7 mouse cellular contexts compared by ENCODE assay signal in the genomic region with DNA sequence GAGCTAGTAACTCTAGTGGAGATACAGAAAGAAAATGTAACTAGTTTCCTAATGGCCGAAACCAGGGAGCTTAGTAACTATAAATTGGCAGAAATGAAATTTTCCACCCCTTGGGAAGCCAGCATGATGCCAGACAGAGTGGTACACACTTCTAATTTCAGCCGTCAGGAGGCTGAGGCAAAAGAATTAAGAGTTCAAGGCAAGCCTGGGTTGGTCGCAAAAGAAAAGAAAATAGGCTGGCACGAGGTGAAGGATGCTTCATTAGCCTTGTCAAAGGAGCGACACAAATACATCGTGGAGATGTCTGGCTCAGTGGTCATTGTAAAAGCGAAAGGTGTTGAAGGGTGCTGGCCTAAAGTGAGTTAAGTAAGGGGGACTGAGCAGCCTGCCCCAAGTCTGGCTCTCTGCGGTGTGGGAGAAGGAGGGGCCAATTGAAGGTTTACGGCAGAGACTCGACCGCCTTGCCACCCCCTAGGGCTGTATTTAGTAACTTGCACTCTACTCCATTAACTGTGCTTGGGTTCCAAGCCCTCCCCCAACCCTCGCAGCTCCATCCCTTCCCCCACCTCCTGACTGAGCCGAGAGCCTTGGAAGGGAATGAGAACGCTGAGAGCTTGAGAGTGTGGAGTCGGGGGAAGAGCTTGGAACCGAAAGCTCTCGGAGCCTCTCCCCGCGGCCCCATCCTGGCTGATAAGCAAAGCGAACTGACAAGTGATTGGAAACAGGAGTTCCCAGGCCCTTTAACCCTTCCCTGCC.
A peak's percentile ranks its signal among the peaks of the same experiment; 100 is the strongest.
DNase-seq lines count a peak whose midpoint lies in the region; ATAC-seq and TF ChIP-seq lines count a peak whose summit lies in the region.

No protein-coding gene starts in this region.

- no peaks in the 10 kb centered on the region for H3K36me3 ChIP-seq in intestine, postnatal 0 days (ENCODE audit: control insufficient read depth, insufficient read depth)
- no peaks in the 10 kb centered on the region for H3K36me3 ChIP-seq in liver, embryonic 16.5 days (ENCODE audit: control insufficient read depth, insufficient read depth)
- H3K36me3 ChIP-seq in neural tube, embryonic 12.5 days: no peaks in the 10 kb centered on the region

- peak; percentile 41 for DNase-seq in adrenal gland, adult 8-10 months
- DNase-seq in embryo, embryonic 10.5 days (ENCODE audit: low spot score): peak; percentile 83
- peak; percentile 56 for DNase-seq in heart, adult 8-10 months (ENCODE audit: low spot score)
- peak; percentile 26 for DNase-seq in urinary bladder, postnatal 25 days (ENCODE audit: low spot score)

- H3K4me1 ChIP-seq in intestine, postnatal 0 days (replicated peaks; ENCODE audit: control insufficient read depth, insufficient read depth, low read length): no peaks in the 10 kb centered on the region
- H3K4me1 ChIP-seq in liver, embryonic 16.5 days (ENCODE audit: control insufficient read depth, low read depth, low read length): peaks cover 2% of the 10 kb centered on the region; the same call in 1 of the 2 replicates
- H3K4me1 ChIP-seq in neural tube, embryonic 12.5 days: peaks cover 28% of the 10 kb centered on the region

- H3K9me3 ChIP-seq in intestine, postnatal 0 days (ENCODE audit: control insufficient read depth): no peaks in the 10 kb centered on the region
- no peaks in the 10 kb centered on the region for H3K9me3 ChIP-seq in liver, embryonic 16.5 days (replicated peaks; ENCODE audit: control insufficient read depth, low read length)
- no peaks in the 10 kb centered on the region for H3K9me3 ChIP-seq in neural tube, embryonic 12.5 days

- H3K4me3 ChIP-seq in intestine, postnatal 0 days (ENCODE audit: low read depth, low read length): peak overlapping the region; percentile 37
- peak overlapping the region; percentile 44 for H3K4me3 ChIP-seq in liver, embryonic 16.5 days (ENCODE audit: low read depth, low read length)
- H3K4me3 ChIP-seq in neural tube, embryonic 12.5 days: peak overlapping the region; percentile 7

- peak overlapping the region; percentile 79 for H3K4me2 ChIP-seq in intestine, postnatal 0 days (replicated peaks; ENCODE audit: low read depth)
- peak overlapping the region; percentile 63 for H3K4me2 ChIP-seq in liver, embryonic 16.5 days (ENCODE audit: low read depth, low read length)
- H3K4me2 ChIP-seq in neural tube, embryonic 12.5 days (replicated peaks): peak overlapping the region; percentile 54

- H3K9ac ChIP-seq in intestine, postnatal 0 days (ENCODE audit: low read depth, low read length): peak overlapping the region; percentile 12; the same call in 1 of the 2 replicates
- H3K9ac ChIP-seq in liver, embryonic 16.5 days (ENCODE audit: low read depth, low read length): no peak overlapping the region
- peak overlapping the region; percentile 29; the same call in 1 of the 2 replicates for H3K9ac ChIP-seq in neural tube, embryonic 12.5 days

- no peak overlapping the region for H3K27ac ChIP-seq in intestine, postnatal 0 days (ENCODE audit: low read depth, low read length)
- H3K27ac ChIP-seq in liver, embryonic 16.5 days (ENCODE audit: low read length): no peak overlapping the region
- H3K27ac ChIP-seq in neural tube, embryonic 12.5 days: peak overlapping the region; percentile 10; the same call in 1 of the 2 replicates

- TF ChIP-seq CTCF in intestine, postnatal 0 days (IDR thresholded peaks at IDR 0.05; ENCODE audit: low read depth): no peak

- H3K27me3 ChIP-seq in intestine, postnatal 0 days (replicated peaks; ENCODE audit: control insufficient read depth, insufficient read depth, low read length): no peaks in the 10 kb centered on the region; the same call in 1 of the 2 replicates
- H3K27me3 ChIP-seq in liver, embryonic 16.5 days (ENCODE audit: control insufficient read depth, insufficient read depth, low read depth, low read length): 0 out of 2 replicates have a peak, but pooled peaks cover 2% of the 10 kb centered on the region
- 0 out of 2 replicates have a peak, but pooled peaks cover 3% of the 10 kb centered on the region for H3K27me3 ChIP-seq in neural tube, embryonic 12.5 days (replicated peaks)

- WGBS in intestine, postnatal 0 days: 7% methylated on average over 20 of the region's 20 CpGs
- 8% methylated on average over 20 of the region's 20 CpGs for WGBS in liver, embryonic 16.5 days (ENCODE audit: insufficient replicate concordance)
- WGBS in neural tube, embryonic 12.5 days: 5% methylated on average over 20 of the region's 20 CpGs

- ATAC-seq in intestine, postnatal 0 days: peak; percentile 74
- peak; percentile 21; the same call in 1 of the 2 replicates for ATAC-seq in liver, embryonic 16.5 days (ENCODE audit: low read depth)
- ATAC-seq in neural tube, embryonic 12.5 days (ENCODE audit: low FRiP score, low read depth): peak; percentile 69

Comparison
In these comparisons a context has a peak if more than half of its experiments do, and no peak if none do; other contexts are left out.
1. DNase-seq: peak in every context shown above with its lines; median percentile 83 in embryo, embryonic 10.5 days; 56 in heart, adult 8-10 months; 41 in adrenal gland, adult 8-10 months; 26 in urinary bladder, postnatal 25 days.
2. ATAC-seq: peak in every context shown above with its lines; median percentile 74 in intestine, postnatal 0 days; 69 in neural tube, embryonic 12.5 days; 21 in liver, embryonic 16.5 days.